Mouse (Mus musculus) left cerebral cortex, postnatal 10 days (tissue): ENCODE measurements around the gene Nudt14. TPM values are rescaled to one million over a fixed set of nuclear protein-coding genes. Genes with fewer than 3 reads are reported as not detected.

Experiments
- DNase-seq, 2 experiments: peaks; one replicate each; pipeline ENCODE4 v3.0.0; 2021 to 2022; ENCODE audit warnings: low spot score in 2 of 2, mixed read lengths in 1 of 2; ENCODE audit errors: extremely low spot score in 1 of 2
- intact Hi-C: fragments of 180-260 bp; cut with DNase I; formaldehyde crosslinking; loops from one replicate; pipeline ENCODE4 v1.15.1; 2025
- total RNA-seq, 2 experiments: library from RNA; stranded (reverse); gene quantifications; 2 replicates each; pipeline ENCODE4 v1.2.3; 2021

Nudt14 gene
- total RNA-seq, 2 experiments from 2014 or later = 11.8 to 13.2 TPM

- no peak for DNase-seq
- intact Hi-C loops = no loop called here
Measured at GRCm38 (mm10) chr12:112921518-112921917, 20.4 kb downstream of the Nudt14 start.

GRCm38 (mm10) chr12:112917906-112918305 is 24.0 kb downstream of the Nudt14 start:
- intact Hi-C loops = no loop called here

GRCm38 (mm10) chr12:112917486-112917885 is 24.4 kb downstream of the Nudt14 start:
- intact Hi-C loops = no loop called here
- no peak for DNase-seq

More at GRCm38 (mm10) chr12:112917906-112918305, 24.0 kb downstream of the Nudt14 start:
- no peak for DNase-seq

GRCm38 (mm10) chr12:112916698-112917400 is 25.1 kb downstream of the Nudt14 start:
- DNase-seq = no peak
- intact Hi-C loops = no loop called here

GRCm38 (mm10) chr12:112915587-112915986 is 26.3 kb downstream of the Nudt14 start:
- DNase-seq = no peak
- intact Hi-C loops = no loop called here

GRCm38 (mm10) chr12:112914527-112914926 is 27.4 kb downstream of the Nudt14 start:
- DNase-seq = peak in 1 of 2 experiments; percentile 77
- intact Hi-C loops = no loop called here

GRCm38 (mm10) chr12:112912951-112913745 is 28.8 kb downstream of the Nudt14 start:
- intact Hi-C loops = no loop called here
- no peak for DNase-seq

GRCm38 (mm10) chr12:112911701-112912100 is 30.2 kb downstream of the Nudt14 start:
- intact Hi-C loops = no loop called here
- no peak for DNase-seq

- intact Hi-C loops = no loop called here
- DNase-seq = no peak
Measured at GRCm38 (mm10) chr12:112908991-112909390, 32.9 kb downstream of the Nudt14 start.

GRCm38 (mm10) chr12:112905001-112905400 is 36.9 kb downstream of the Nudt14 start:
- intact Hi-C loops = no loop called here
- no peak for DNase-seq

- intact Hi-C loops = no loop called here
- DNase-seq = no peak
Measured at GRCm38 (mm10) chr12:112903941-112904340, 38.0 kb downstream of the Nudt14 start.

- intact Hi-C loops = no loop called here
- DNase-seq = no peak
Measured at GRCm38 (mm10) chr12:112900641-112901040, 41.3 kb downstream of the Nudt14 start.

GRCm38 (mm10) chr12:112898960-112899359 is 43.0 kb downstream of the Nudt14 start:
- intact Hi-C loops = no loop called here
- DNase-seq = no peak

GRCm38 (mm10) chr12:112898351-112898750 is 43.6 kb downstream of the Nudt14 start:
- DNase-seq = no peak
- intact Hi-C loops = no loop called here

GRCm38 (mm10) chr12:112897522-112898212 is 44.3 kb downstream of the Nudt14 start:
- intact Hi-C loops = no loop called here
- peak in 1 of 2 experiments; percentile 72 for DNase-seq

- intact Hi-C loops = no loop called here
- no peak for DNase-seq
Measured at GRCm38 (mm10) chr12:112894969-112895368, 47.0 kb downstream of the Nudt14 start.

- DNase-seq = no peak
- intact Hi-C loops = no loop called here
Measured at GRCm38 (mm10) chr12:112894303-112894884, 47.5 kb downstream of the Nudt14 start.

- intact Hi-C loops = no loop called here
- no peak for DNase-seq
Measured at GRCm38 (mm10) chr12:112885465-112885864, 56.5 kb downstream of the Nudt14 start.
